Mouse (Mus musculus): ENCODE measurements around the gene Ddx11. TPM values are rescaled to one million over a fixed set of nuclear protein-coding genes. Genes with fewer than 3 reads are reported as not detected.
A peak's percentile ranks its signal among the peaks of the same experiment; 100 is the strongest.

Ddx11 gene
- total RNA-seq (2014; rRNA removed; ENCODE audit: low replicate concordance) (8.2 and 11.5 TPM in 2 replicates), polyA plus RNA-seq (2015; fragmentation: Nextera tagmentation; extraction: Ambion mirVana) (3.5 and 4.2 TPM in 2 replicates)

DNA sequence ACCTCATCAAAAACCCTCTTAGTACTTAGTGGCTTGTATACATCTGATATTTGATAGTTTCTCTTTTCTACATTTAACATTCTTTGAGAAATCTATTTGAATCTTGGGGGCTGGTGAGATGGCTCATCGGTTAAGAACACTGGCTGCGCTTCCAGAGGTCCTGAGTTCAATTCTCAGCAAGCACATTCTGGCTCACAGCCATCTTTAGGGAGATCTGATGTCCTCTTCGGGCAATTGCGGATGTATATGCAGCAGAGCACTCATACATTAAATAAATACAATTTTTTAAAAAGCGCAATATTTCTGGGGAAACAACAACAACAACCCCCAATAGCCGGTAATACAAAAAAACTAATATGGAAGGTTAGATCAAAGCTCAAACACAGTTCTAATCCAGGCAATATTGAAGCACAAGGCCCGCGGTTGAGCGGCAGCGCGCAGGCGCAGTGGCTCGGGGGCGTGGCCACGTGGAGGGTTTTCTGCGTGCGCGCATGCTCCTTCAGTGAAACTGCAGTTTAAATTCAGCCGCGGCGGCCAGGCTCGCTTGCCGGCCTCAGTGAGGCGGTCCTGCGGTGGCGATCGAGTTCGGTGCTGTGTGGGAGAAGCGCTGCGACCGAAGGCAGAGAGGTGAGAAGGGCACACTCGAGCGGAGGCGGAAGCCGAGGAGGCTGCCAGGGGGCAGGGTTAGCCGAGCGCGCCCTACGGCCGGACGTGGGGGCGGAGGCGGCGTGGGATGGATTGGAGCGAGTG is at the start of gene Ddx11:
TSS of gene Ddx11 (plus strand) at position 455 of the 750 bp plus-strand sequence.
- peaks cover 28% of the 10 kb centered on the region for H3K36me3 ChIP-seq (replicated peaks; ENCODE audit: control insufficient read depth, insufficient read depth, low read length)

DNA sequence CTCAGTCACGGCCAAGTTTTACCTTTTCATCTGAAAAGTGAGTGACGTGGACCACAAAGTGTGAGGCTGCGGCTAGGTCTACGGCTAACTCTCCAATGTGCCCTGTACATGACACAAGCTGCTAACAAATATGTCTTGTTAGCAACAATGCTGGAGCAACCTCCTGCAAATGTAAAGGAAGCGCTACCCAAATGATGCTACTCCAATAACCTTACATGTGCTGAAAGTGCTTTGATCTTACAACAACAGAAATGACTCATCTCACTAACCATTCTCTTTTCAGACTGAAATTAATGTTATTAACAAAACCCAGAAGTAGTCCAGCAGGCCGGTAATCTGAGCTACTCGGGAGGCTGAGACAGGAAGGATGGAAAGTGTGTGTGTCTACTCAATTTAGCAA is 49.3 kb upstream of the Ddx11 start:
- H3K9ac ChIP-seq (replicated peaks; ENCODE audit: low read depth, low read length): no peak overlapping the region
- H3K4me3 ChIP-seq (ENCODE audit: low read depth, low read length): no peak overlapping the region
- ATAC-seq (ENCODE audit: insufficient read depth, low read depth) (no peak), DNase-seq (ENCODE audit: low spot score) (no peak)
- WGBS: 86% methylated on average over 7 of the region's 7 CpGs
- H3K4me1 ChIP-seq (ENCODE audit: control insufficient read depth, insufficient read depth): peaks cover 3% of the 10 kb centered on the region; the same call in 1 of the 2 replicates
- H3K4me2 ChIP-seq (ENCODE audit: low read depth, low read length): no peak overlapping the region
- H3K27ac ChIP-seq (ENCODE audit: low read depth): no peak overlapping the region
- no peak for TF ChIP-seq EP300 (IDR thresholded peaks at IDR 0.05; ENCODE audit: low read depth)
- TF ChIP-seq CTCF (IDR thresholded peaks at IDR 0.05; ENCODE audit: low read depth): no peak
- H3K36me3 ChIP-seq (replicated peaks; ENCODE audit: control insufficient read depth, insufficient read depth, low read length): peaks cover 9% of the 10 kb centered on the region; the same call in 1 of the 2 replicates
- no peaks in the 10 kb centered on the region for H3K27me3 ChIP-seq (ENCODE audit: control insufficient read depth, insufficient read depth, low read length)
- no peaks in the 10 kb centered on the region for H3K9me3 ChIP-seq (replicated peaks; ENCODE audit: control insufficient read depth, low read length)

More for the DNA sequence above, at the start of gene Ddx11:
- peak within 1 kb of the TSS; percentile 70 for H3K27ac ChIP-seq (ENCODE audit: low read depth)
- H3K9ac ChIP-seq (replicated peaks; ENCODE audit: low read depth, low read length): peak within 1 kb of the TSS; percentile 49
- peak within 1 kb of the TSS; percentile 76 for H3K4me2 ChIP-seq (ENCODE audit: low read depth, low read length)
- peaks cover 6% of the 10 kb centered on the region for H3K4me1 ChIP-seq (ENCODE audit: control insufficient read depth, insufficient read depth)
- WGBS: 5% methylated on average over 44 of the region's 45 CpGs
- no peak; the same call in 1 of the 2 replicates for TF ChIP-seq CTCF (IDR thresholded peaks at IDR 0.05; ENCODE audit: low read depth)
- 0 out of 2 replicates have a peak, but pooled peaks have one; percentile 14 for TF ChIP-seq EP300 (IDR thresholded peaks at IDR 0.05; ENCODE audit: low read depth)
- H3K4me3 ChIP-seq (ENCODE audit: low read depth, low read length): peak within 1 kb of the TSS; percentile 70
- H3K9me3 ChIP-seq (replicated peaks; ENCODE audit: control insufficient read depth, low read length): no peaks in the 10 kb centered on the region
- DNase-seq (ENCODE audit: low spot score) (peak; percentile 87), ATAC-seq (ENCODE audit: insufficient read depth, low read depth) (peak; percentile 84)
- no peaks in the 10 kb centered on the region for H3K27me3 ChIP-seq (ENCODE audit: control insufficient read depth, insufficient read depth, low read length)

DNA sequence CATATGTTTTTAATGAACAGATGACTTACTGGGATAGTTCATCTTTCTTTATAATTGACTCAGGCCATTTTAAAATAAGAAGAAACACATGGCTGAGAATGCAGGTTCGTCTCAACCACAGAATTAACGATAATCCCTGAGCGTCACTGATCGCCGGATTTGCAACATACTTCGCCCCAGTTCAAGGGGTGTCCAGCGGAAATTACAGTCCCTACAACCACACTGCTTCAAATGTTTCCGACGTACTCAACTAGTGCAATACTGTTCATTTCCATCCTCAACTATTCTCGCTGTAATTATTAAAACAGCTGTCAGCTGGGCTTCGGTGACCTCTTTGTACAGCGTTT is 47.5 kb upstream of the Ddx11 start:
- no peak for DNase-seq (ENCODE audit: low spot score)
- Histone ChIP-seq H3K9me3 (replicated peaks; ENCODE audit: control insufficient read depth, low read length) (no peaks in the 10 kb centered on the region), H3K4me3 (ENCODE audit: low read depth, low read length) (peak overlapping the region; percentile 87), H3K36me3 (replicated peaks; ENCODE audit: control insufficient read depth, insufficient read depth, low read length) (peaks cover 26% of the 10 kb centered on the region), H3K27ac (ENCODE audit: low read depth) (peak overlapping the region; percentile 88), H3K9ac (replicated peaks; ENCODE audit: low read depth, low read length) (peak overlapping the region; percentile 79), H3K4me2 (ENCODE audit: low read depth, low read length) (peak overlapping the region; percentile 86), H3K27me3 (ENCODE audit: control insufficient read depth, insufficient read depth, low read length) (no peaks in the 10 kb centered on the region), H3K4me1 (ENCODE audit: control insufficient read depth, insufficient read depth) (peaks cover 3% of the 10 kb centered on the region; the same call in 1 of the 2 replicates)
- no peak for ATAC-seq (ENCODE audit: insufficient read depth, low read depth)
- WGBS: 5% methylated on average over 12 of the region's 12 CpGs
- TF ChIP-seq EP300 (IDR thresholded peaks at IDR 0.05; ENCODE audit: low read depth) (no peak), CTCF (IDR thresholded peaks at IDR 0.05; ENCODE audit: low read depth) (no peak)

DNA sequence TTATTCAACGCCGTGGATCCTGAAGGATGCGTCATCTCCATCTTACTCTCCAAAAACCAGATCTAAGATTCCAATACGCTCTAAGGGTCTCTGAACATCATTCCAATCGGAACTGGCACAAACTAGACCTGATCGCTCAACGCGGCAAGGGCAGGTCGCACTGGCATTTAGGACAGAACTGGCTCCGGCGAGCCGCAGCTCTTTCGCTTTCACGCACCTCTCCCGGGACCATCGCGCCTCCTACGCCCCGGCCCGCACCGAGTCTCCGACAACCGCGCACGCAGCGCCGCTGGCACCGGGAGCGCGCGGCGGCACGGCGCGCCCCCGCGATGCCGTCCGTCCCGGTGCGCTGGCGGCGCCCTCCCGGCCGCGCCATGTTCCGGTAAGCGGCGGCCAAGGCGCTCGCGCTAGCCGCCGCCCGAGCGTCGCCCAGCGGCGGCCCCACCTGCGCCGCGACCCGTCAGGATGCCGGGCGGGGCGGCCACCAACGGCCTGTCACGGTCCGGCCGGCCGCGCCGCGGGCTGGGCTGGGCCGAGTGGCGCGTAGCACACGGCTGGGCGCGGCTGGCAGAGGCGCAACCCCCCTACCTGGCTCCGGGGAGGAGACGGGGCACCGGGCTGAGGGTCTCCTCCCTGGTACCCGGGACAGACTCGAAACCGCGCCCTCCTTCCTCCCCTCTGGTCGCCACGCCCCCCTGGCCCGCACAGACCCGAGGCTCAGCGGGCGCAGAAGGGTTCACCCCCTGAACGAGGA is 47.0 kb upstream of the Ddx11 start:
- DNase-seq (ENCODE audit: low spot score): peak; percentile 31
- peak; percentile 72 for ATAC-seq (ENCODE audit: insufficient read depth, low read depth)
- H3K9me3 ChIP-seq (replicated peaks; ENCODE audit: control insufficient read depth, low read length): no peaks in the 10 kb centered on the region
- peak overlapping the region; percentile 88 for H3K27ac ChIP-seq (ENCODE audit: low read depth)
- TF ChIP-seq CTCF (IDR thresholded peaks at IDR 0.05; ENCODE audit: low read depth) (no peak), EP300 (IDR thresholded peaks at IDR 0.05; ENCODE audit: low read depth) (no peak)
- no peaks in the 10 kb centered on the region for H3K27me3 ChIP-seq (ENCODE audit: control insufficient read depth, insufficient read depth, low read length)
- peak overlapping the region; percentile 86 for H3K4me2 ChIP-seq (ENCODE audit: low read depth, low read length)
- H3K36me3 ChIP-seq (replicated peaks; ENCODE audit: control insufficient read depth, insufficient read depth, low read length): peaks cover 31% of the 10 kb centered on the region
- peaks cover 3% of the 10 kb centered on the region; the same call in 1 of the 2 replicates for H3K4me1 ChIP-seq (ENCODE audit: control insufficient read depth, insufficient read depth)
- H3K9ac ChIP-seq (replicated peaks; ENCODE audit: low read depth, low read length): peak overlapping the region; percentile 79
- WGBS: under 1% methylated on average over 86 of the region's 95 CpGs
- H3K4me3 ChIP-seq (ENCODE audit: low read depth, low read length): peak overlapping the region; percentile 87

DNA sequence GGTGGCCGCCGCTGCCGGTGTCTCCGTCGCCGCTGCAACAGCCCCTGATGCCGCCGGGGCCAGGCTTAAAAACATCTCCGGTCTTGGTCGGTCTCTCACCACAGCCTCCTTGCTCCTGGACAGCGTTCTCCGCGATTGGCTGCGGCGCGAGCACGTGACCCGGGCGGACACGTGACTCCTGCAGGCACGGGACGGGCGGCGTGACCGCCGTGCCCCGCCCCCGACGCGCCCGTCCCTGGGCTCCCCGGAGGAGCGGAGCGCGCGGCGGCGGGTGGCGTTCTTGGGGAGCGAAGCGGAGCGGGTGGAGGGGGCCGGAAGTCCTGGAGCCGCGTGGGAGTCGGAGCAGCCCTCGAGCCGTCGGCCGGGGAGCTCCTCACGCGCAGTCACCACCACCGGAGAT is 46.4 kb upstream of the Ddx11 start, which contains the start of gene Ankrd12:
TSS of gene Ankrd12 (minus strand) at position 156 of the 400 bp plus-strand sequence.
- 3% methylated on average over 52 of the region's 53 CpGs for WGBS
- H3K4me3 ChIP-seq (ENCODE audit: low read depth, low read length): peak within 1 kb of the TSS; percentile 87
- DNase-seq (ENCODE audit: low spot score): peak; percentile 89
- H3K9me3 ChIP-seq (replicated peaks; ENCODE audit: control insufficient read depth, low read length): no peaks in the 10 kb centered on the region
- ATAC-seq (ENCODE audit: insufficient read depth, low read depth): peak; percentile 99
- TF ChIP-seq EP300 (IDR thresholded peaks at IDR 0.05; ENCODE audit: low read depth) (no peak), CTCF (IDR thresholded peaks at IDR 0.05; ENCODE audit: low read depth) (no peak)
- H3K4me1 ChIP-seq (ENCODE audit: control insufficient read depth, insufficient read depth): peaks cover 3% of the 10 kb centered on the region; the same call in 1 of the 2 replicates
- H3K9ac ChIP-seq (replicated peaks; ENCODE audit: low read depth, low read length): peak within 1 kb of the TSS; percentile 79
- no peaks in the 10 kb centered on the region for H3K27me3 ChIP-seq (ENCODE audit: control insufficient read depth, insufficient read depth, low read length)
- H3K4me2 ChIP-seq (ENCODE audit: low read depth, low read length): peak within 1 kb of the TSS; percentile 86
- peak within 1 kb of the TSS; percentile 88 for H3K27ac ChIP-seq (ENCODE audit: low read depth)
- H3K36me3 ChIP-seq (replicated peaks; ENCODE audit: control insufficient read depth, insufficient read depth, low read length): peaks cover 36% of the 10 kb centered on the region
